Mouse (Mus musculus): ENCODE measurements around the gene Dnlz. TPM values are rescaled to one million over a fixed set of nuclear protein-coding genes. Genes with fewer than 3 reads are reported as not detected.

Dnlz gene
- polyA plus RNA-seq, 1 experiment = 31.5 TPM

GRCm38 (mm10) chr2:26319519-26320244 is 32.2 kb downstream of the Dnlz start:
- TF ChIP-seq POLR2A (IDR thresholded peaks at IDR 0.05; ENCODE audit: control insufficient read depth, extremely low read depth, insufficient read depth, low read length, poor library complexity) (no peak), CTCF (IDR thresholded peaks at IDR 0.05; ENCODE audit: borderline replicate concordance, control insufficient read depth, extremely low read depth, insufficient read depth, low read length, poor library complexity) (no peak)
- Histone ChIP-seq H3K27ac (ENCODE audit: control insufficient read depth, insufficient read depth, low read length) (no peak overlapping the region), H3K27me3 (ENCODE audit: control insufficient read depth, insufficient read depth, low read length) (no peaks in the 10 kb centered on the region), H3K36me3 (ENCODE audit: control insufficient read depth, insufficient read depth, low read length) (peaks cover 4% of the 10 kb centered on the region; the same call in 1 of the 2 replicates), H3K4me1 (replicated peaks; ENCODE audit: control insufficient read depth, insufficient read depth, low read length) (peaks cover 31% of the 10 kb centered on the region), H3K4me3 (ENCODE audit: control insufficient read depth, insufficient read depth, low read length) (no peak overlapping the region)
- 94% methylated on average over 13 of the region's 13 CpGs for WGBS
- no peak for DNase-seq

- no peaks in the 10 kb centered on the region for H3K27me3 ChIP-seq (ENCODE audit: control insufficient read depth, insufficient read depth, low read length)
- no peak overlapping the region for H3K27ac ChIP-seq (ENCODE audit: control insufficient read depth, insufficient read depth, low read length)
- H3K4me1 ChIP-seq (replicated peaks; ENCODE audit: control insufficient read depth, insufficient read depth, low read length) = peaks cover 33% of the 10 kb centered on the region
- peaks cover 4% of the 10 kb centered on the region; the same call in 1 of the 2 replicates for H3K36me3 ChIP-seq (ENCODE audit: control insufficient read depth, insufficient read depth, low read length)
- WGBS = 96% methylated on average over 9 of the region's 9 CpGs
- DNase-seq = no peak
- no peak for TF ChIP-seq CTCF (IDR thresholded peaks at IDR 0.05; ENCODE audit: borderline replicate concordance, control insufficient read depth, extremely low read depth, insufficient read depth, low read length, poor library complexity)
- TF ChIP-seq POLR2A (IDR thresholded peaks at IDR 0.05; ENCODE audit: control insufficient read depth, extremely low read depth, insufficient read depth, low read length, poor library complexity) = no peak
- H3K4me3 ChIP-seq (ENCODE audit: control insufficient read depth, insufficient read depth, low read length) = no peak overlapping the region
Measured at GRCm38 (mm10) chr2:26319109-26319508, 32.8 kb downstream of the Dnlz start.

GRCm38 (mm10) chr2:26317991-26318672 is 33.8 kb downstream of the Dnlz start:
- WGBS = 91% methylated on average over 3 of the region's 3 CpGs
- H3K4me1 ChIP-seq (replicated peaks; ENCODE audit: control insufficient read depth, insufficient read depth, low read length) = peaks cover 33% of the 10 kb centered on the region
- H3K27me3 ChIP-seq (ENCODE audit: control insufficient read depth, insufficient read depth, low read length) = no peaks in the 10 kb centered on the region
- no peak for TF ChIP-seq POLR2A (IDR thresholded peaks at IDR 0.05; ENCODE audit: control insufficient read depth, extremely low read depth, insufficient read depth, low read length, poor library complexity)
- H3K4me3 ChIP-seq (ENCODE audit: control insufficient read depth, insufficient read depth, low read length) = no peak overlapping the region
- no peaks in the 10 kb centered on the region for H3K36me3 ChIP-seq (ENCODE audit: control insufficient read depth, insufficient read depth, low read length)
- DNase-seq = no peak
- no peak overlapping the region for H3K27ac ChIP-seq (ENCODE audit: control insufficient read depth, insufficient read depth, low read length)

GRCm38 (mm10) chr2:26317371-26317770 is 34.5 kb downstream of the Dnlz start:
- Histone ChIP-seq H3K27ac (ENCODE audit: control insufficient read depth, insufficient read depth, low read length) (no peak overlapping the region), H3K4me1 (replicated peaks; ENCODE audit: control insufficient read depth, insufficient read depth, low read length) (peaks cover 39% of the 10 kb centered on the region), H3K36me3 (ENCODE audit: control insufficient read depth, insufficient read depth, low read length) (no peaks in the 10 kb centered on the region), H3K4me3 (ENCODE audit: control insufficient read depth, insufficient read depth, low read length) (no peak overlapping the region), H3K27me3 (ENCODE audit: control insufficient read depth, insufficient read depth, low read length) (no peaks in the 10 kb centered on the region)
- 87% methylated on average over 3 of the region's 3 CpGs for WGBS
- no peak for DNase-seq
- TF ChIP-seq CTCF (IDR thresholded peaks at IDR 0.05; ENCODE audit: borderline replicate concordance, control insufficient read depth, extremely low read depth, insufficient read depth, low read length, poor library complexity) (no peak), POLR2A (IDR thresholded peaks at IDR 0.05; ENCODE audit: control insufficient read depth, extremely low read depth, insufficient read depth, low read length, poor library complexity) (no peak)

GRCm38 (mm10) chr2:26316576-26317246 is 35.2 kb downstream of the Dnlz start:
- Histone ChIP-seq H3K27ac (ENCODE audit: control insufficient read depth, insufficient read depth, low read length) (no peak overlapping the region), H3K4me3 (ENCODE audit: control insufficient read depth, insufficient read depth, low read length) (no peak overlapping the region), H3K4me1 (replicated peaks; ENCODE audit: control insufficient read depth, insufficient read depth, low read length) (peaks cover 44% of the 10 kb centered on the region), H3K27me3 (ENCODE audit: control insufficient read depth, insufficient read depth, low read length) (no peaks in the 10 kb centered on the region), H3K36me3 (ENCODE audit: control insufficient read depth, insufficient read depth, low read length) (no peaks in the 10 kb centered on the region)
- no peak for DNase-seq
- WGBS = 56% methylated on average over 9 of the region's 9 CpGs
- TF ChIP-seq POLR2A (IDR thresholded peaks at IDR 0.05; ENCODE audit: control insufficient read depth, extremely low read depth, insufficient read depth, low read length, poor library complexity) = no peak
- no peak for TF ChIP-seq CTCF (IDR thresholded peaks at IDR 0.05; ENCODE audit: borderline replicate concordance, control insufficient read depth, extremely low read depth, insufficient read depth, low read length, poor library complexity)

- Histone ChIP-seq H3K4me1 (replicated peaks; ENCODE audit: control insufficient read depth, insufficient read depth, low read length) (peaks cover 47% of the 10 kb centered on the region), H3K36me3 (ENCODE audit: control insufficient read depth, insufficient read depth, low read length) (no peaks in the 10 kb centered on the region), H3K4me3 (ENCODE audit: control insufficient read depth, insufficient read depth, low read length) (peak overlapping the region; percentile 84), H3K27ac (ENCODE audit: control insufficient read depth, insufficient read depth, low read length) (no peak overlapping the region), H3K27me3 (ENCODE audit: control insufficient read depth, insufficient read depth, low read length) (no peaks in the 10 kb centered on the region)
- peak; percentile 51 for DNase-seq
- WGBS = 11% methylated on average over 11 of the region's 11 CpGs
- TF ChIP-seq CTCF (IDR thresholded peaks at IDR 0.05; ENCODE audit: borderline replicate concordance, control insufficient read depth, extremely low read depth, insufficient read depth, low read length, poor library complexity) = no peak
- TF ChIP-seq POLR2A (IDR thresholded peaks at IDR 0.05; ENCODE audit: control insufficient read depth, extremely low read depth, insufficient read depth, low read length, poor library complexity) = no peak
Measured at GRCm38 (mm10) chr2:26315925-26316311, 36.0 kb downstream of the Dnlz start.
